Mouse (Mus musculus) hindbrain, embryonic 14.5 days (tissue): ENCODE data around the gene Gpr89. TPM values are rescaled to one million over a fixed set of nuclear protein-coding genes. Genes with fewer than 3 reads are reported as not detected.

Experiments
- ATAC-seq: fragments of 200-750 bp; cut with Nextera tagmentation; 2 replicates; pipeline ENCODE4 v1.8.0; 2017; ENCODE audit warnings: moderate number of reproducible peaks, mild to moderate bottlenecking, moderate TSS enrichment, moderate library complexity; ENCODE audit not compliant: low FRiP score
- DNase-seq: peaks from one replicate; pipeline ENCODE4 v3.0.0-alpha.2; 2015; ENCODE audit warnings: low spot score
- H3K27ac ChIP-seq: fragments of 300-500 bp; sonication (generic); 2 replicates; pipeline ENCODE4 v1.5.1; 2014; ENCODE audit warnings: mild to moderate bottlenecking, moderate library complexity
- H3K27me3 ChIP-seq: fragments of 300-500 bp; sonication (generic); 2 replicates; pipeline ENCODE4 v1.6.1; 2014; ENCODE audit warnings: mild to moderate bottlenecking, low read length, mixed read lengths; ENCODE audit not compliant: control insufficient read depth, insufficient read depth
- H3K36me3 ChIP-seq: fragments of 300-500 bp; sonication (generic); replicated peaks from 2 replicates; pipeline ENCODE4 v1.6.1; 2014; ENCODE audit not compliant: control insufficient read depth, insufficient read depth
- H3K4me1 ChIP-seq: fragments of 300-500 bp; sonication (generic); replicated peaks from 2 replicates; pipeline ENCODE4 v1.6.1; 2014; ENCODE audit warnings: antibody characterized with exemption, low read length, mixed read lengths; ENCODE audit not compliant: control insufficient read depth, insufficient read depth
- H3K4me2 ChIP-seq: fragments of 300-500 bp; sonication (generic); replicated peaks from 2 replicates; pipeline ENCODE4 v1.6.1; 2014; ENCODE audit warnings: mild to moderate bottlenecking, moderate library complexity
- H3K4me3 ChIP-seq: fragments of 300-500 bp; sonication (generic); replicated peaks from 2 replicates; pipeline ENCODE4 v1.5.1; 2014; ENCODE audit warnings: mild to moderate bottlenecking, low read length
- H3K9ac ChIP-seq: fragments of 300-500 bp; sonication (generic); 2 replicates; pipeline ENCODE4 v1.6.1; 2014
- H3K9me3 ChIP-seq: fragments of 300-500 bp; sonication (generic); 2 replicates; pipeline ENCODE4 v1.6.1; 2016; ENCODE audit warnings: low read length; ENCODE audit not compliant: control insufficient read depth
- WGBS: fragments of 180-500 bp; shearing (Covaris S2); extraction: QIAGEN DNeasy Blood & Tissue Kit; methylation state at CpG from one replicate; pipeline ENCODE4 v1.1.7; 2014; 5-methylcytosine and 5-hydroxymethylcytosine counted together
- polyA plus RNA-seq: library from polyadenylated mRNA; unstranded; fragments of >200 nt; fragmentation: Nextera tagmentation; extraction: Ambion mirVana; gene quantifications from 2 replicates; pipeline ENCODE4 v1.2.1, GENCODE M21; 2014

The Gpr89 gene
- polyA plus RNA-seq, 1 experiment from 2014 or later, result 42.1 TPM

- H3K27me3 ChIP-seq, result no peaks in the 10 kb centered on the region
- no peak overlapping the region for H3K4me2 ChIP-seq
- WGBS, result 83% methylated on average over 6 of the region's 6 CpGs
- no peaks in the 10 kb centered on the region for H3K9me3 ChIP-seq
- ATAC-seq (no peak), DNase-seq (no peak)
- H3K36me3 ChIP-seq, result no peaks in the 10 kb centered on the region
- no peak overlapping the region for H3K4me3 ChIP-seq
- H3K4me1 ChIP-seq, result no peaks in the 10 kb centered on the region
- H3K9ac ChIP-seq, result no peak overlapping the region
- H3K27ac ChIP-seq, result no peak overlapping the region
Measured at GRCm38 (mm10) chr3:96852561-96852960, 52.6 kb downstream of the Gpr89 start.

GRCm38 (mm10) chr3:96849168-96849727, 55.9 kb downstream of the Gpr89 start:
- Histone ChIP-seq H3K9me3 (no peaks in the 10 kb centered on the region), H3K9ac (no peak overlapping the region), H3K36me3 (no peaks in the 10 kb centered on the region), H3K4me2 (no peak overlapping the region), H3K27me3 (no peaks in the 10 kb centered on the region), H3K4me1 (no peaks in the 10 kb centered on the region), H3K27ac (no peak overlapping the region), H3K4me3 (no peak overlapping the region)
- ATAC-seq, result no peak
- 93% methylated on average over 2 of the region's 2 CpGs for WGBS
- DNase-seq, result no peak

- Histone ChIP-seq H3K4me3 (no peak overlapping the region), H3K9me3 (no peaks in the 10 kb centered on the region), H3K4me1 (no peaks in the 10 kb centered on the region), H3K36me3 (no peaks in the 10 kb centered on the region), H3K27ac (no peak overlapping the region), H3K4me2 (no peak overlapping the region), H3K27me3 (no peaks in the 10 kb centered on the region), H3K9ac (no peak overlapping the region)
- ATAC-seq (no peak), DNase-seq (no peak)
- 90% methylated on average over 7 of the region's 8 CpGs for WGBS
Measured at GRCm38 (mm10) chr3:96848470-96848869, 56.7 kb downstream of the Gpr89 start.

GRCm38 (mm10) chr3:96847661-96848060, 57.5 kb downstream of the Gpr89 start:
- H3K27ac ChIP-seq, result no peak overlapping the region
- no peak for DNase-seq
- no peak overlapping the region for H3K9ac ChIP-seq
- 53% methylated on average over 6 of the region's 6 CpGs for WGBS
- H3K4me1 ChIP-seq, result no peaks in the 10 kb centered on the region
- no peak for ATAC-seq
- H3K36me3 ChIP-seq, result no peaks in the 10 kb centered on the region
- H3K9me3 ChIP-seq, result no peaks in the 10 kb centered on the region
- no peaks in the 10 kb centered on the region for H3K27me3 ChIP-seq
- H3K4me3 ChIP-seq, result no peak overlapping the region
- H3K4me2 ChIP-seq, result no peak overlapping the region

GRCm38 (mm10) chr3:96846985-96847384, 58.2 kb downstream of the Gpr89 start:
- no peak overlapping the region for H3K9ac ChIP-seq
- ATAC-seq, result no peak
- 90% methylated on average over 12 of the region's 12 CpGs for WGBS
- no peak overlapping the region for H3K4me3 ChIP-seq
- DNase-seq, result no peak
- H3K27ac ChIP-seq, result no peak overlapping the region
- no peaks in the 10 kb centered on the region for H3K4me1 ChIP-seq
- H3K4me2 ChIP-seq, result no peak overlapping the region
- no peaks in the 10 kb centered on the region for H3K27me3 ChIP-seq
- no peaks in the 10 kb centered on the region for H3K9me3 ChIP-seq
- H3K36me3 ChIP-seq, result no peaks in the 10 kb centered on the region

- no peak overlapping the region for H3K4me2 ChIP-seq
- no peak overlapping the region for H3K27ac ChIP-seq
- H3K4me1 ChIP-seq, result no peaks in the 10 kb centered on the region
- H3K4me3 ChIP-seq, result no peak overlapping the region
- H3K27me3 ChIP-seq, result no peaks in the 10 kb centered on the region
- WGBS, result 91% methylated on average over 9 of the region's 9 CpGs
- no peaks in the 10 kb centered on the region for H3K36me3 ChIP-seq
- ATAC-seq (no peak), DNase-seq (no peak)
- no peak overlapping the region for H3K9ac ChIP-seq
- no peaks in the 10 kb centered on the region for H3K9me3 ChIP-seq
Measured at GRCm38 (mm10) chr3:96845806-96846205, 59.3 kb downstream of the Gpr89 start.

- H3K36me3 ChIP-seq, result no peaks in the 10 kb centered on the region
Measured at GRCm38 (mm10) chr3:96845191-96845590, 60.0 kb downstream of the Gpr89 start.

GRCm38 (mm10) chr3:96838996-96839645, 66.0 kb downstream of the Gpr89 start:
- Histone ChIP-seq H3K9me3 (no peaks in the 10 kb centered on the region), H3K36me3 (no peaks in the 10 kb centered on the region), H3K27me3 (no peaks in the 10 kb centered on the region), H3K27ac (no peak overlapping the region), H3K9ac (no peak overlapping the region), H3K4me2 (no peak overlapping the region), H3K4me1 (no peaks in the 10 kb centered on the region), H3K4me3 (no peak overlapping the region)
- WGBS, result 85% methylated on average over 7 of the region's 7 CpGs
- no peak for ATAC-seq
- DNase-seq, result no peak

More at GRCm38 (mm10) chr3:96845191-96845590, 60.0 kb downstream of the Gpr89 start:
- Histone ChIP-seq H3K27me3 (no peaks in the 10 kb centered on the region), H3K4me2 (no peak overlapping the region), H3K4me1 (no peaks in the 10 kb centered on the region), H3K4me3 (no peak overlapping the region), H3K9ac (no peak overlapping the region), H3K9me3 (no peaks in the 10 kb centered on the region), H3K27ac (no peak overlapping the region)
- 93% methylated on average over 6 of the region's 6 CpGs for WGBS
- DNase-seq (no peak), ATAC-seq (no peak)

- Histone ChIP-seq H3K27me3 (no peaks in the 10 kb centered on the region), H3K36me3 (no peaks in the 10 kb centered on the region), H3K9me3 (no peaks in the 10 kb centered on the region), H3K4me3 (no peak overlapping the region), H3K27ac (no peak overlapping the region), H3K4me2 (no peak overlapping the region), H3K4me1 (no peaks in the 10 kb centered on the region), H3K9ac (no peak overlapping the region)
- no peak for ATAC-seq
- whole genome bisulfite sequencing, result 70% methylated on average over 2 of the region's 2 CpGs
- DNase-seq, result no peak
Measured at GRCm38 (mm10) chr3:96836414-96836813, 68.7 kb downstream of the Gpr89 start.
